28 mouse cellular contexts compared by ENCODE assay signal in genomic region chr15:27963506-27963905, GRCm38 (mm10).
A peak's percentile ranks its signal among the peaks of the same experiment; 100 is the strongest.
DNase-seq lines count a peak whose midpoint lies in the region; ATAC-seq and TF ChIP-seq lines count a peak whose summit lies in the region.
"Had no signal": no experiment of that assay in that cellular context is flagged by ENCODE, and none has a peak within 500 bp of the region (broad histone marks: within the 10 kb centered on the region; RNA-seq: fewer than 3 reads in every experiment).

No protein-coding gene starts in this region.

- intact Hi-C loops in heart, postnatal 25 days (cut with DNase I) = no loop called here

- TF ChIP-seq CTCF in Patski (IDR thresholded peaks at IDR 0.05) = no peak

- no peak overlapping the region for H3K4me3 ChIP-seq in kidney, embryonic 14.5 days (ENCODE audit: low read length)
- H3K4me3 ChIP-seq: embryonic facial prominence, embryonic 10.5 days; embryonic facial prominence, embryonic 13.5 days; erythroblast, embryonic 14.5 days; gastrocnemius, adult 2 months; heart, embryonic 13.5 days; hindbrain, embryonic 12.5 days; hindbrain, embryonic 15.5 days had no signal

- H3K4me1 ChIP-seq in kidney, embryonic 14.5 days (ENCODE audit: control insufficient read depth, insufficient read depth, low read length) = peaks cover 30% of the 10 kb centered on the region

- H3K36me3 ChIP-seq in kidney, embryonic 14.5 days (ENCODE audit: control insufficient read depth, insufficient read depth, low read length) = no peaks in the 10 kb centered on the region
- H3K36me3 ChIP-seq: embryonic facial prominence, embryonic 10.5 days; embryonic facial prominence, embryonic 13.5 days; heart, embryonic 13.5 days; hindbrain, embryonic 12.5 days; hindbrain, embryonic 15.5 days had no signal

- H3K9me3 ChIP-seq in kidney, embryonic 14.5 days (ENCODE audit: control insufficient read depth, low read length) = no peaks in the 10 kb centered on the region
- H3K9me3 ChIP-seq: embryonic facial prominence, embryonic 10.5 days; embryonic facial prominence, embryonic 13.5 days; heart, embryonic 13.5 days; hindbrain, embryonic 12.5 days; hindbrain, embryonic 15.5 days had no signal

- POLR2A ChIA-PET in Patski (lab: Charles Lee) = interaction anchor here (1.5 kb wide), 1 partner anchor 11 kb away, joined by 4 read pairs; no protein-coding TSS in a partner anchor

- WGBS in kidney, embryonic 14.5 days = 83% methylated on average over 2 of the region's 2 CpGs

- no peak overlapping the region for H3K9ac ChIP-seq in kidney, embryonic 14.5 days (ENCODE audit: low read depth, low read length)
- H3K9ac ChIP-seq: embryonic facial prominence, embryonic 13.5 days; forebrain, postnatal 0 days; heart, embryonic 13.5 days; hindbrain, embryonic 12.5 days; hindbrain, embryonic 15.5 days had no signal

- ATAC-seq in kidney, embryonic 14.5 days (ENCODE audit: low FRiP score, low TSS enrichment) = no peak
- ATAC-seq in Patski = peak; percentile 38
- ATAC-seq in CD4-positive, CD25-positive, alpha-beta regulatory T cell, adult 4 months = no peak
- ATAC-seq: activated CD4-positive, CD25-positive, alpha-beta regulatory T cell, adult 4 months; forebrain, embryonic 14.5 days; forebrain, postnatal 0 days had no signal

- H3K27me3 ChIP-seq in kidney, embryonic 14.5 days (ENCODE audit: control insufficient read depth, insufficient read depth, low read length) = no peaks in the 10 kb centered on the region
- H3K27me3 ChIP-seq in Patski = no peaks in the 10 kb centered on the region
- H3K27me3 ChIP-seq: embryonic facial prominence, embryonic 13.5 days; heart, embryonic 13.5 days; hindbrain, embryonic 12.5 days; hindbrain, embryonic 15.5 days had no signal

- CTCF ChIA-PET in Patski (lab: Charles Lee) = interaction anchor here (1.0 to 1.3 kb wide), 4 partner anchors 8 to 217 kb away, joined by 3 to 4 read pairs (median 3); no protein-coding TSS in a partner anchor

- in situ Hi-C loops in Patski (cut with MboI; ENCODE audit: low pct_unique_long_range_greater_than_20kb) = no loop called here

- no peak overlapping the region for H3K27ac ChIP-seq in kidney, embryonic 14.5 days (ENCODE audit: low read depth, low read length)
- H3K27ac ChIP-seq: embryonic facial prominence, embryonic 10.5 days; embryonic facial prominence, embryonic 13.5 days; gastrocnemius, adult 2 months; heart, embryonic 13.5 days; hindbrain, embryonic 12.5 days; hindbrain, embryonic 15.5 days had no signal

- no peak overlapping the region for H3K4me2 ChIP-seq in kidney, embryonic 14.5 days (replicated peaks; ENCODE audit: low read depth, low read length)
- H3K4me2 ChIP-seq: embryonic facial prominence, embryonic 13.5 days; heart, embryonic 13.5 days; hindbrain, embryonic 12.5 days; hindbrain, embryonic 15.5 days had no signal

- peak; percentile 30 for DNase-seq in kidney, adult 11 months
- no peak for DNase-seq in Patski (ENCODE audit: low read depth, low spot score)
- peak; percentile 64 for DNase-seq in kidney, adult 9 months
- peak; percentile 26 for DNase-seq in kidney, postnatal 14 days
- no peak for DNase-seq in heart, postnatal 25 days (ENCODE audit: low spot score)
- DNase-seq: adrenal gland, adult 8-10 months; adrenal gland, postnatal 25 days; B cell, adult 2 months; cerebellum, adult 11-12 months; cerebellum, adult 8-10 months; cerebellum, postnatal 10 days; cerebellum, postnatal 36 days; embryo, embryonic 11 days; forebrain, postnatal 0 days; gastrocnemius, adult 2 months; gastrocnemius, postnatal 25 days; heart, adult 18-20 months; heart, postnatal 14 days had no signal

Comparison
In these comparisons a context has a peak if more than half of its experiments do, and no peak if none do; other contexts are left out.
1. DNase-seq: peak in kidney, adult 11 months (single experiment), kidney, adult 9 months (single experiment) and kidney, postnatal 14 days (single experiment); none in Patski (single experiment) and heart, postnatal 25 days (single experiment).